Mouse (Mus musculus) spleen, embryonic (tissue): ENCODE measurements around the gene Aaas.
"Not testable (repeated sequence)": the region's sequence is repeated elsewhere in the genome, so short reads cannot be mapped to it uniquely, and the experiment has no call there.

ENCODE experiments used
- CTCF ChIA-PET: fragments of 350-600 bp; sonication (Branson Sonifier 250); formaldehyde crosslinking; loops from one replicate; lab custom pipeline; 2022; lab: Charles Lee

Gene Aaas

DNA sequence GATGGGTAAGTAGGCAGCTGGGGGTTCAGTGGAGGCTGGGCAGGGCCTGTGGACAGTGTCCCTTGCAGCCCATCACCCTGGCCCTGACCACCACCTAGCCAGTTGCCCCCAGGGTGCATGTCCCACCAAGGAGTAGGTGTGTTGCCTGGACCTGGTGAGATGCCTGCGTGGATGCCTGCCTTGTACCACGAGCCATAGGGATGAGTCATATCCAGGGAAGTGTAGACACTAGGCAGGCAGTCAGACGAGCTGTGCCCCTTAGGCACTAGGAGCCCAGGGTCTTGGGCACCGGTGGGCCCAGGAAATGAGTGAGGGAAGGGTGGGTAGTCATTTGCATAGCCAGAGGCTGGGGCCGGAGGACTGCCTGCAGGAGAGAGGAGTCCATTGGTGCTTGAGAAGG is 8.3 kb upstream of the Aaas start:
- CTCF ChIA-PET, result no interaction called here

GRCm38 (mm10) chr15:102358126-102358525 is 7.6 kb upstream of the Aaas start:
- CTCF ChIA-PET, result no interaction called here

- CTCF ChIA-PET, result no interaction called here
Observed at GRCm38 (mm10) chr15:102356501-102357325, 6.1 kb upstream of the Aaas start.

GRCm38 (mm10) chr15:102355871-102356441 is 5.4 kb upstream of the Aaas start:
- CTCF ChIA-PET, result interaction anchor here (0.5 to 0.6 kb wide), 2 partner anchors 64 to 72 kb away, joined by 3 to 4 read pairs; no protein-coding TSS in a partner anchor

DNA sequence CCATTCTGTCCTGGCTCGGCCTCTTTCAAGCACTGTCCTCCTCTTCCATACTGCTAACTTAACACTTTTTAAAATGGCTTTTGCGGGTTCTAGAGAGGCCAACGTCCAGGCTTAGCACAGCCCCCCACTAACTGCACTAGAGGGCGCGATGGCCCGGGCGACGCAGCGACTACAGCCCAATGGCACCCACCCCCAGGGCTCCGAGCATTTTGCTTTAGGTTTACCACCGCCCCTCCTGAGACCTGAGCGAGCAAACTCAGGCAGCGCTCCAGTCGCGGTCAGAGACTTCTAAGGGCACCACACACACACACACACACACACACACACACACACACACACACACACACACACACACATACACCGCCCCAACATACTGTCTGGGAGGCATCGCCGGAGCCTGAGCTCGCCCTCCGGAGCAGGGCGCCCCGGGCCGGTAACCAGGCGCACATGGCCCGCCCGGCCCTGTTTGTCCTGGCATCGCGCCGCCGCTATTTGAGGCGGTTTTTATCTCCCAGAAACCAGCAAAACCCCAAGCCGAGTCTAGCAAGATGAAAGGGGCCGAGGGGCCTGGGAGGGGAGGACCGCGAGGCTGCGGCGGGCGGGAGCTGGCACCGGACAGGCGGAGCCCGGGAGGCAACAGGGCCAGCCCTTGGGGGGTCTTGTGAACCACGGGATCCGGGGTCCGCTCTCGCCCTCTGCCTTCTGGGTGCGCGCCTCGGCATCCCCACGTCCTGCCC is 4.7 kb upstream of the Aaas start:
- CTCF ChIA-PET, result interaction anchor here (0.5 to 0.6 kb wide), 2 partner anchors 65 to 72 kb away, joined by 3 to 4 read pairs; no protein-coding TSS in a partner anchor

DNA sequence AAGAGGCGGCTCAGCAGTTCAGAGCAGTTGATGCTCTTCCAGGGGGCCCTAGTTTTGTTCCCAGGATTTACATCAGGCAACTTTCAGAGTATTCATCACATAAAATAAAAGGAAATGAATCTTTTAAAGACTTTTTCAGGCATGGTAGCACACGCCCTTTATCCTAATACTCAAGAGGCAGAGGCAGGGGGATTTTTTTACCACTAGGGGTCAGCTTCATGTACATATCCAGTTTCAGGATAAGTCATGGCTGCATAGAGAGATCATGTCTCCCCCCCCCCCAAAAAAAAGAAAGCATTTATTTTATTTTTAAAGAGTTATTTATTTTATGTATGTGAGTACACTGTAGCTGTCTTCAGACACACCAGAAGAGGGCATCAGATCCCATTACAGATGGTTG is 3.4 kb upstream of the Aaas start:
- CTCF ChIA-PET, result no interaction called here

DNA sequence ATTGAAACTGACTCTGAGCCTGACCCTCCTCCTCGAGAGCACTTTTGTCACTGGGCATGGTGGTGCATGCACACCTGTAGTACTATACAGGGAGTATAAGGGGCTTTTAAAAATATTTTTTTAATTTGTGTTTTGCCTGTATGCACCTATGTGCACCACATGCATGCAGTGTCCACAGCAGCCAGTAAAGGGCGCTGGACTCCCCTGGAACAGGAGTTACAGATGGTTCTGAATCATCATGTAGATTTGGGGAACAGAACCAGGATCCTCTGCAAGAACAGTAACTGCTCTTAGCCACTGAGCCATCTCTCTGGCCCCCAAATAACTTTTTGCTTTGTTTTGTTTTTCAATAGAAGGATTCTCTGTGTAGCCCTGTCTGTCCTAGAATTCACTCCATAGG is 1.6 kb upstream of the Aaas start:
- CTCF ChIA-PET, result interaction anchor here (0.6 to 0.7 kb wide), 2 partner anchors 59 to 1781 kb away, joined by 5 to 9 read pairs; no protein-coding TSS in a partner anchor

DNA sequence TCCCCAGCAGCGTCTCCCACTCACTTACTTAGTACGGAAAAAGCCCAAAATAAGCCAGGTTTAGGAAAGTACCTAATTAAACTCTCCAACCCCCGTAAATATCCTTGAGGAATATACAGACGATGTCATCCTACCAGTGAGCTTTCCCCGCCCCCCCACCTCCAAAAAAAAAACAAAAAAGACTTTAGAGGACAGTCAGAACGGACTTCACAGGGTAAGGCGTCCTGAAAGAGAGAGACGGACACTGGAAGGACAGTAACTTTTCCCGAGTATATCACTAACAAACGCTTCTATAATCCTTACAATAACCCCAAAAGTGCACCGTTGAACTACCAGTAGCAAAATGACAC is 346 bp upstream of the Aaas start:
- CTCF ChIA-PET, result interaction anchor here (0.5 to 0.9 kb wide), 2 partner anchors 15 to 64 kb away, joined by 3 to 5 read pairs; no protein-coding TSS in a partner anchor

DNA sequence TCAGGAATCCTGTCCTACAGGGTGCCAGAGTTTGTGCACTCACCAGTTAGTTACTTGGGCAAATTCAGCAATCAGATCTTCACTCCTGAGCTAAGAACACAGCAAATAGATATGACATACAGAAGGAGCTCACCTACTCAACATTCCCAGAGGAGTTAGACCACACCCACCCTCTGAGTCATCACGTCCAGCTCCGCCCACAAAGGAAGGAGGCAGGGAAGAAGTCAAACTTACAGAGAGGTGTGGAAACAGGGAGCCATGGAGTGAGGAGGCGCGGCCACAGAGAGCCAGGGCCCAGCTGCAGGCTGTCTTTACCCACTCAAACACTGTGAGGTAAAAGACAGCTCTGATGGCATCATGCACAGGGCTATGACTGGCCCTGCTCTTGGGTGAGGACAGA is 4.1 kb downstream of the Aaas start:
- CTCF ChIA-PET, result interaction anchor here (0.5 kb wide), 1 partner anchor 368 kb away, joined by 5 read pairs; no protein-coding TSS in a partner anchor

DNA sequence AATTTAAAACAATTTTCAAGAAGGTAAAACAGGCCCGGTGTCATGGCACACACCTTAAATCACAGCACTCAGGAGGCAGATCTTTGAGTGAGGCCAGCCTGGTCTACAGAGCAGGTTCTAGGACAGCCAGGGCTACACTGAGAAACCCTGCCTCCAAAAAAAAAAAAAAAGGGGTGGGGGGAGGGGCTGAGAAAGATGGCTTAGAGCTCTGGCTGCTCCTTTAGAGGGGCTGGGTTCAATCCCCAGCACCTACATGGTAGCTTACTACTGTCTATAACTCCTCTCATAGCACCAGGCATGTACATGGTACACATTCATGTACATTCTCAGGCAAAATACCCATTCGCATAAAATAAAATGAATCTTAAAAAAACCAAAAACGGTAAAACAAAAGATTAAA is 6.1 kb downstream of the Aaas start:
- CTCF ChIA-PET, result interaction anchor here (0.5 kb wide), 1 partner anchor 71 kb away, joined by 9 read pairs; no protein-coding TSS in a partner anchor

DNA sequence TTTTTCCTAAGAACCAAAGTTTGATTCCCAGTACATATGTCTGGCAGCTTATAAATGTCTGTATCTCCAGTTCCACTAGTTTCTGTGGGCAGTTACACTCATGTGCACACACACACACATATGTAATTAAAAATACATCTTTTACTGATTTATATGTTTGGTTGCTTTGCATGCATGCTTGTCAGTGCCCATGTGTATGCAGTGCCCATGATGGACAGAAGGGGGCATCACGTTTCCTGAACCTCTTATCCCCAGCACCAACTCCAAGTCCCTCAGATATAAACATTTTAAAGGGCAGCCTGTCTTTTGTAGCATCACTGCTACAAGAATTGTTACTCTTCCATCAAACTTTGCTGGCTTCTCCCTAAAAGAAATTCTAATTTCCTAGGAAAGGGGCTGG is 9.0 kb downstream of the Aaas start:
- CTCF ChIA-PET, result interaction anchor here (0.7 kb wide), 2 partner anchors 44 to 157 kb away, joined by 3 to 6 read pairs; no protein-coding TSS in a partner anchor

DNA sequence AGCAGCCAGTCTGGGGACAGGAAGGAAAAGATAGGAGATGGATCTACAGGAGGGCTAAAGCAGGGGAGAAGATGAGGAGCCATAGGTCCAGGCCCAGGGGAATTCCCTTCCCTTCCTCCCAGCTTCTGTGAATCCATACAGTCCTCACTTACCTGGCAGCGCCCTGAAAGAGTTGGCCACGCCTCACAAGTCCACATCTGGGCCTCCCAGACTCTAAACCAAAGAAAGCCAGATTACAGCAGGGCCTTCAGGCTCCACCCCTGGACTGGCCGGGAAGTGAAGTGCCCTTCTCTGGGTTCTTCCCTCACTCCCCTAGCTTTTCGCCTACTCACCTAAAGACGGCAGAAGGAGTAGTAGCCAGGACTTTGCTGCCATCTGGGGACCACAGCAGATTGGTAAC is 11.0 kb downstream of the Aaas start:
- CTCF ChIA-PET, result no interaction called here

GRCm38 (mm10) chr15:102336946-102337345 is 13.6 kb downstream of the Aaas start:
- CTCF ChIA-PET, result no interaction called here

- CTCF ChIA-PET, result not testable (repeated sequence)
Observed at GRCm38 (mm10) chr15:102335925-102336324, 14.6 kb downstream of the Aaas start.

DNA sequence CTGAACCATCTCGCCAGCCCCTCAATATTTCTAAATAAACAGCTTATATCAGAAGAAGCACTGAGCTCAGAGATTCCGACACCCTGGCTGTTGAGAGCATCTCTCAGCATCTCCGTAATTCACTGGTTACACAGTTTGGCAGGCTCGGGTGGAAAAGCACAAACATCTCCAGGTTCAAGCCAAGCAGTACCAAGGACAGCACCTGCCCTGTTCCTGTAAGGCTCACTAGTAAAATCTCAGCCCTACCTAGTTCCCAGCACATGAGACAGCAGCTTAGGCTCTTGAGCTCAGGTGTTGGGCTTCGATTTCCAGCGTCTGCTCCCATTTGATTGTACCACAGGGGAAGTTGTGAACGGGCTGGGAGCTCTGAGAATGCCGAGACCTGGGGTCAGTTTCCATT is 15.3 kb downstream of the Aaas start:
- CTCF ChIA-PET, result no interaction called here

- CTCF ChIA-PET, result interaction anchor here (1.1 kb wide), 1 partner anchor 12 kb away, joined by 4 read pairs; no protein-coding TSS in a partner anchor
Observed at GRCm38 (mm10) chr15:102331610-102332015, 19.0 kb downstream of the Aaas start, which contains the start of gene Myg1. Myg1 (plus strand) TSS chr15:102331709.

DNA sequence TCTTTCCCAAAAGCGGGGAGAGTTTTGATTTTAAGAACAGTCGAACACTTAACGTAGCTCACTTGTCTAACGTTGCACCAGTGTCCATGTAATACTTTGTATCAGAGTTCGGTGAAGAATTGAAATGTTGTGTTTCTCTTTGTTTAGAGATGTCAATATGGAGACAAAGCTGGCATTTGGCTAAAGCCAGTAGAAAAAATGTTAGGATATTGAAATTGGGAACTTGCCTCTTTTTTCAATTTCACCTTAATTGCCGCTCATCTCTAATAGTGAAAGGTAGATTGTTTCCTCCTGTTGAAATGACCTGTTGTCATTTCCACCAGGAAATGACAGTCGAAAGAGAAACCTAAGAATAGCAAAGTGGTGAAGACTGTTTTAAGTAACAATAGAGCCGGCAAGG is 23.7 kb downstream of the Aaas start:
- CTCF ChIA-PET, result interaction anchor here (0.6 kb wide), 1 partner anchor 161 kb away, joined by 3 read pairs; no protein-coding TSS in a partner anchor

- CTCF ChIA-PET, result interaction anchor here (0.6 kb wide), 2 partner anchors 9 to 161 kb away, joined by 3 read pairs; no protein-coding TSS in a partner anchor
Observed at GRCm38 (mm10) chr15:102326022-102326576, 24.5 kb downstream of the Aaas start, which contains the start of gene Pfdn5. Pfdn5 (plus strand) TSS chr15:102326116.

DNA sequence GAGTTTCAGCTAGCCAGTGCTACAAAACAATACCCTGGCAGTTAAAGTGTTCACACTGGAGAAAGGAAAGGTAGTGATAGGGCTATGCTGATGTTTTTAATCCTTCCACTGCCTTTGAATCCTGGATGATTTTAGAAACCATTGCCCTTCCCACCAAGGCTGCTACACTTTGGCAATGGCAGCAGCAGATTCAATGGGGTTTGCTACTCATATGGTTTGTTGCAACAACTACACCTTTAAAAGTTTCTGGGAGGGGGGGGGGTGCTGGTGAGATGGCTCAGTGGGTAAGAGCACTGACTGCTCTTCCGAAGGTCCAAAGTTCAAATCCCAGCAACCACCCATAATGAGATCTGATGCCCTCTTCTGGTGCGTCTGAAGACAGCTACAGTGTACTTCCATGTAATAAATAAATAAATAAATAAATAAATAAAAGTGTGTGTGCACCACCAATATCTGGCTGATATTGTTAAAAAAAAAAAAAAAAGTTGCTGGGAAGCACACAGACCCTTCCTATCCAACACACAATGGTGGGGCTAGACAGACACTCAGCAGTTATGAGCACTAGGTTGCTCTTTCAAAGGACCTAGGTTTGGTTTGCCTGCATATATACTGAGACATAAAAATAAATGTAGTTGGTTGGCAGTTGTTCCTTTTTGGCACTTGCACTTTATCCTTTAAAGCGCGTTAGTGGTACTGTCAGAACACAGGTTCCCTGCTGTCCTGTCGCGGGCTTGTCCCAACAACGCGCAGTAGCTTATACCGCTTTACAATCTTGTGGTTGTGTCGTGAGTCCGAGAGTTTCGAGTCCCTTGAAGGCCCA is 25.7 kb downstream of the Aaas start:
- CTCF ChIA-PET, result interaction anchor here (0.6 to 0.9 kb wide), 2 partner anchors 85 to 134 kb away, joined by 5 to 7 read pairs; no protein-coding TSS in a partner anchor

GRCm38 (mm10) chr15:102316263-102316662 is 34.3 kb downstream of the Aaas start:
- CTCF ChIA-PET, result interaction anchor here (0.6 to 1.4 kb wide), 3 partner anchors 22 to 53 kb away, joined by 3 to 7 read pairs (median 3); no protein-coding TSS in a partner anchor
